Mouse (Mus musculus): ENCODE results near the gene Hdac9. TPM values are rescaled to one million over a fixed set of nuclear protein-coding genes. Genes with fewer than 3 reads are reported as not detected.

The Hdac9 gene
- polyA plus RNA-seq, 1 experiment from 2014 or later: 4.6 TPM

GRCm38 (mm10) chr12:34379681-34380080, 537.2 kb downstream of the Hdac9 start:
- no peaks in the 10 kb centered on the region for H3K36me3 ChIP-seq (ENCODE audit: control insufficient read depth, insufficient read depth, low read length)
- 56% methylated on average over 1 of the region's 1 CpGs for WGBS
- H3K4me3 ChIP-seq (replicated peaks; ENCODE audit: low read length): no peak overlapping the region
- no peak overlapping the region for H3K27ac ChIP-seq (ENCODE audit: low read length)
- H3K27me3 ChIP-seq (ENCODE audit: control insufficient read depth, insufficient read depth, low read length): no peaks in the 10 kb centered on the region
- no peaks in the 10 kb centered on the region for H3K9me3 ChIP-seq (replicated peaks; ENCODE audit: control insufficient read depth, low read length)
- H3K4me1 ChIP-seq (ENCODE audit: control insufficient read depth, insufficient read depth, low read length): peaks cover 3% of the 10 kb centered on the region; the same call in 1 of the 2 replicates
- no peak overlapping the region for H3K4me2 ChIP-seq (ENCODE audit: low read depth, low read length)
- no peak overlapping the region for H3K9ac ChIP-seq (ENCODE audit: low read length)
- no peak for ATAC-seq (ENCODE audit: insufficient read depth, low FRiP score)

DNA sequence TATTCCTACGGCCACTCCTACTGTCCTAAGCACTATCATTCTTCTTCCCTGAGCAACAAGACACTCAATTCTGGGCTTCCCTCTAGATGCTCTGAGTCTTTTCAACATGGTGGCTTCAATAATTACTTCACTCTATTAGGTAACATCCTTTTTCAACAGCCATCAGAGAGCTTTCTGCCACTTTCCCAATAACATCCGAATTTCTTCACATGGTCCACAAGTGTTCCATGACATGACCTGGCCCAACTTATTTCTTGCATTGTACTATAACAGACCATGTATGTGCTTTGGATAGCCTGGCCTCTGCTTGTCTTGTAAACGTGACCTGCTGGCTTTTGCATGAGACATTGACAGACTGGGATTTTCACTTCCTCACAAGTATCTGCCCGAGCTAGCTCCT, 538.3 kb downstream of the Hdac9 start:
- Histone ChIP-seq H3K9me3 (replicated peaks; ENCODE audit: control insufficient read depth, low read length) (no peaks in the 10 kb centered on the region), H3K27ac (ENCODE audit: low read length) (no peak overlapping the region), H3K4me2 (ENCODE audit: low read depth, low read length) (no peak overlapping the region), H3K4me3 (replicated peaks; ENCODE audit: low read length) (no peak overlapping the region), H3K4me1 (ENCODE audit: control insufficient read depth, insufficient read depth, low read length) (peaks cover 3% of the 10 kb centered on the region; the same call in 1 of the 2 replicates), H3K9ac (ENCODE audit: low read length) (no peak overlapping the region), H3K27me3 (ENCODE audit: control insufficient read depth, insufficient read depth, low read length) (no peaks in the 10 kb centered on the region), H3K36me3 (ENCODE audit: control insufficient read depth, insufficient read depth, low read length) (no peaks in the 10 kb centered on the region)
- WGBS: 85% methylated on average over 4 of the region's 4 CpGs
- ATAC-seq (ENCODE audit: insufficient read depth, low FRiP score): no peak

- Histone ChIP-seq H3K9me3 (replicated peaks; ENCODE audit: control insufficient read depth, low read length) (no peaks in the 10 kb centered on the region), H3K27me3 (ENCODE audit: control insufficient read depth, insufficient read depth, low read length) (no peaks in the 10 kb centered on the region), H3K9ac (ENCODE audit: low read length) (no peak overlapping the region), H3K36me3 (ENCODE audit: control insufficient read depth, insufficient read depth, low read length) (no peaks in the 10 kb centered on the region), H3K4me1 (ENCODE audit: control insufficient read depth, insufficient read depth, low read length) (no peaks in the 10 kb centered on the region), H3K4me3 (replicated peaks; ENCODE audit: low read length) (no peak overlapping the region), H3K27ac (ENCODE audit: low read length) (no peak overlapping the region), H3K4me2 (ENCODE audit: low read depth, low read length) (no peak overlapping the region)
- 23% methylated on average over 6 of the region's 6 CpGs for WGBS
- no peak for ATAC-seq (ENCODE audit: insufficient read depth, low FRiP score)
Observed at GRCm38 (mm10) chr12:34351906-34352305, 565.0 kb downstream of the Hdac9 start.

GRCm38 (mm10) chr12:34347529-34347928, 569.4 kb downstream of the Hdac9 start:
- 71% methylated on average over 2 of the region's 2 CpGs for WGBS
- ATAC-seq (ENCODE audit: insufficient read depth, low FRiP score): no peak

GRCm38 (mm10) chr12:34342761-34343160, 574.1 kb downstream of the Hdac9 start:
- WGBS: 65% methylated on average over 2 of the region's 2 CpGs

More at GRCm38 (mm10) chr12:34347529-34347928, 569.4 kb downstream of the Hdac9 start:
- H3K4me2 ChIP-seq (ENCODE audit: low read depth, low read length): no peak overlapping the region
- no peaks in the 10 kb centered on the region for H3K4me1 ChIP-seq (ENCODE audit: control insufficient read depth, insufficient read depth, low read length)
- no peak overlapping the region for H3K4me3 ChIP-seq (replicated peaks; ENCODE audit: low read length)
- H3K9me3 ChIP-seq (replicated peaks; ENCODE audit: control insufficient read depth, low read length): no peaks in the 10 kb centered on the region
- no peaks in the 10 kb centered on the region for H3K27me3 ChIP-seq (ENCODE audit: control insufficient read depth, insufficient read depth, low read length)
- no peaks in the 10 kb centered on the region for H3K36me3 ChIP-seq (ENCODE audit: control insufficient read depth, insufficient read depth, low read length)
- H3K27ac ChIP-seq (ENCODE audit: low read length): no peak overlapping the region
- H3K9ac ChIP-seq (ENCODE audit: low read length): no peak overlapping the region

GRCm38 (mm10) chr12:34338886-34339285, 578.0 kb downstream of the Hdac9 start:
- no peak overlapping the region for H3K27ac ChIP-seq (ENCODE audit: low read length)
- H3K4me1 ChIP-seq (ENCODE audit: control insufficient read depth, insufficient read depth, low read length): no peaks in the 10 kb centered on the region
- no peak overlapping the region for H3K9ac ChIP-seq (ENCODE audit: low read length)
- no peaks in the 10 kb centered on the region for H3K9me3 ChIP-seq (replicated peaks; ENCODE audit: control insufficient read depth, low read length)
- no peaks in the 10 kb centered on the region for H3K27me3 ChIP-seq (ENCODE audit: control insufficient read depth, insufficient read depth, low read length)
- no peak overlapping the region for H3K4me2 ChIP-seq (ENCODE audit: low read depth, low read length)
- WGBS: 77% methylated on average over 4 of the region's 4 CpGs
- ATAC-seq (ENCODE audit: insufficient read depth, low FRiP score): no peak
- H3K36me3 ChIP-seq (ENCODE audit: control insufficient read depth, insufficient read depth, low read length): no peaks in the 10 kb centered on the region
- no peak overlapping the region for H3K4me3 ChIP-seq (replicated peaks; ENCODE audit: low read length)

More at GRCm38 (mm10) chr12:34342761-34343160, 574.1 kb downstream of the Hdac9 start:
- no peak overlapping the region for H3K4me3 ChIP-seq (replicated peaks; ENCODE audit: low read length)
- no peaks in the 10 kb centered on the region for H3K9me3 ChIP-seq (replicated peaks; ENCODE audit: control insufficient read depth, low read length)
- H3K4me1 ChIP-seq (ENCODE audit: control insufficient read depth, insufficient read depth, low read length): no peaks in the 10 kb centered on the region
- H3K36me3 ChIP-seq (ENCODE audit: control insufficient read depth, insufficient read depth, low read length): no peaks in the 10 kb centered on the region
- H3K27ac ChIP-seq (ENCODE audit: low read length): no peak overlapping the region
- H3K27me3 ChIP-seq (ENCODE audit: control insufficient read depth, insufficient read depth, low read length): no peaks in the 10 kb centered on the region
- no peak overlapping the region for H3K9ac ChIP-seq (ENCODE audit: low read length)
- ATAC-seq (ENCODE audit: insufficient read depth, low FRiP score): no peak
- H3K4me2 ChIP-seq (ENCODE audit: low read depth, low read length): no peak overlapping the region

- Histone ChIP-seq H3K36me3 (ENCODE audit: control insufficient read depth, insufficient read depth, low read length) (no peaks in the 10 kb centered on the region), H3K4me3 (replicated peaks; ENCODE audit: low read length) (no peak overlapping the region), H3K27me3 (ENCODE audit: control insufficient read depth, insufficient read depth, low read length) (no peaks in the 10 kb centered on the region), H3K27ac (ENCODE audit: low read length) (no peak overlapping the region), H3K9me3 (replicated peaks; ENCODE audit: control insufficient read depth, low read length) (no peaks in the 10 kb centered on the region), H3K4me1 (ENCODE audit: control insufficient read depth, insufficient read depth, low read length) (no peaks in the 10 kb centered on the region), H3K4me2 (ENCODE audit: low read depth, low read length) (no peak overlapping the region), H3K9ac (ENCODE audit: low read length) (no peak overlapping the region)
- WGBS: 55% methylated on average over 4 of the region's 4 CpGs
- ATAC-seq (ENCODE audit: insufficient read depth, low FRiP score): no peak
Observed at GRCm38 (mm10) chr12:34334455-34335084, 582.3 kb downstream of the Hdac9 start.

DNA sequence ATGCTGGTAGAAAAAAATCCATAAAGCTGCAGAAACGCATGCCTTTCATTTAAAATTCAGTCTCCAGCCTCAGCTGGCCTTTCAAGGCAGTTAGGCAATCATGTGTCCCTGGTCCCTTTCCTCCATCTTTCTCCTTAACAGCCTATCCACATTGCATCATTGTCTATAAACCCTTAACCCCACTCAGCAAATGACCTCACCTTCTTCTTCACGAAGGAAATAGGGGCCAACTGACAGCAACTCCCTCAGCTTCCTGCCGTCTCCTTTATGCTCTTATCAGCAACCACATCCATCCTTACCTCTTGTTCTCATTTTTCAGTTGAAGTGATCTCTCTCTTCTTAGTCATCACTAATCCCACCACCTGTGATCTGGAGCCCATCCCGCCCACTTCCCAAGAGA, 584.0 kb downstream of the Hdac9 start:
- 46% methylated on average over 4 of the region's 4 CpGs for WGBS
- Histone ChIP-seq H3K9me3 (replicated peaks; ENCODE audit: control insufficient read depth, low read length) (no peaks in the 10 kb centered on the region), H3K4me1 (ENCODE audit: control insufficient read depth, insufficient read depth, low read length) (no peaks in the 10 kb centered on the region), H3K4me2 (ENCODE audit: low read depth, low read length) (no peak overlapping the region), H3K27ac (ENCODE audit: low read length) (no peak overlapping the region), H3K27me3 (ENCODE audit: control insufficient read depth, insufficient read depth, low read length) (no peaks in the 10 kb centered on the region), H3K9ac (ENCODE audit: low read length) (no peak overlapping the region), H3K36me3 (ENCODE audit: control insufficient read depth, insufficient read depth, low read length) (no peaks in the 10 kb centered on the region), H3K4me3 (replicated peaks; ENCODE audit: low read length) (no peak overlapping the region)
- ATAC-seq (ENCODE audit: insufficient read depth, low FRiP score): no peak

GRCm38 (mm10) chr12:34327111-34327510, 589.8 kb downstream of the Hdac9 start:
- no peak overlapping the region for H3K9ac ChIP-seq (ENCODE audit: low read length)
- H3K36me3 ChIP-seq (ENCODE audit: control insufficient read depth, insufficient read depth, low read length): no peaks in the 10 kb centered on the region
- H3K4me1 ChIP-seq (ENCODE audit: control insufficient read depth, insufficient read depth, low read length): no peaks in the 10 kb centered on the region
- no peaks in the 10 kb centered on the region for H3K9me3 ChIP-seq (replicated peaks; ENCODE audit: control insufficient read depth, low read length)
- WGBS: 96% methylated on average over 1 of the region's 1 CpGs
- H3K27me3 ChIP-seq (ENCODE audit: control insufficient read depth, insufficient read depth, low read length): no peaks in the 10 kb centered on the region
- H3K4me3 ChIP-seq (replicated peaks; ENCODE audit: low read length): no peak overlapping the region
- H3K4me2 ChIP-seq (ENCODE audit: low read depth, low read length): no peak overlapping the region
- no peak for ATAC-seq (ENCODE audit: insufficient read depth, low FRiP score)
- H3K27ac ChIP-seq (ENCODE audit: low read length): no peak overlapping the region
